Mouse (Mus musculus) retina, adult 2 months (tissue): ENCODE measurements around the gene Rps6kb1.
"Not testable (repeated sequence)": the region's sequence is repeated elsewhere in the genome, so short reads cannot be mapped to it uniquely, and the experiment has no call there.

Source experiments
- DNase-seq: peaks from one replicate; pipeline ENCODE4 v3.0.0-alpha.2; 2012; ENCODE audit warnings: low read depth, low spot score

Gene Rps6kb1

DNA sequence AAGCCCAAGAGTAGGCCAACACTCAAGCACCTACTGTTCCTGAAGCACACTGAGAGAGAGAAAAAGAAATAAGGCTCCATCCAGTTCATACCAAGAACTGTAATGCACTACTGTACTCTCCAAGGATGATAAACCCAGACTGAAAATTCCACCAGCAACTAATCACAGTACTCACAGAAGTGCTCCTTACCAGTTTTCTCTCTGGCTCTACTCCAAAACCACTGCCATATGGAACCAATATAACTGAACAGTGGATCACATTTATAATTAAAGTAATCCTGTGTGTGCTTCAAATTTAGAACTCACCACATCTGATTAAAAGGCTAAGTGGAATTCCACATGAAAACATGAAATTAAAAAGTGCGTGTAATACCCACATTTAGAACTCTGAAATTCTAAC is 1.8 kb downstream of the Rps6kb1 start:
- no peak for DNase-seq

DNA sequence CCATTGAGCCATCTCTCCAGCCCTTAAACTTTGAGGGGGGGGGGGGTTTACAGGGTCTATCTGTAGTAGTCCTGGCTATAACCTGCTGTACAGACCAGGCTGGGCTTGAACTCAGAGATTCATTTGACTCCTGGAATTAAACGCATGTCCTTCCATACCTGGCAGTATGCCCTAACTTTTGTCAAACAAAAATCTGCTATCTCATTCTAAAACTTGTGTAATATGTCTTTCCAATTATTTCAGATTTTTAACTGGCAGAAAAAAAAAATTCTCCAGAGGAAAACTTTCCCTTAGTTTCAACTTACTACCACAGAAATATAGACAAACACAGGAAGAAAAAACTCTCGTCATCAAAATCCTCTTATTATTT is 4.1 kb downstream of the Rps6kb1 start:
- no peak for DNase-seq

DNA sequence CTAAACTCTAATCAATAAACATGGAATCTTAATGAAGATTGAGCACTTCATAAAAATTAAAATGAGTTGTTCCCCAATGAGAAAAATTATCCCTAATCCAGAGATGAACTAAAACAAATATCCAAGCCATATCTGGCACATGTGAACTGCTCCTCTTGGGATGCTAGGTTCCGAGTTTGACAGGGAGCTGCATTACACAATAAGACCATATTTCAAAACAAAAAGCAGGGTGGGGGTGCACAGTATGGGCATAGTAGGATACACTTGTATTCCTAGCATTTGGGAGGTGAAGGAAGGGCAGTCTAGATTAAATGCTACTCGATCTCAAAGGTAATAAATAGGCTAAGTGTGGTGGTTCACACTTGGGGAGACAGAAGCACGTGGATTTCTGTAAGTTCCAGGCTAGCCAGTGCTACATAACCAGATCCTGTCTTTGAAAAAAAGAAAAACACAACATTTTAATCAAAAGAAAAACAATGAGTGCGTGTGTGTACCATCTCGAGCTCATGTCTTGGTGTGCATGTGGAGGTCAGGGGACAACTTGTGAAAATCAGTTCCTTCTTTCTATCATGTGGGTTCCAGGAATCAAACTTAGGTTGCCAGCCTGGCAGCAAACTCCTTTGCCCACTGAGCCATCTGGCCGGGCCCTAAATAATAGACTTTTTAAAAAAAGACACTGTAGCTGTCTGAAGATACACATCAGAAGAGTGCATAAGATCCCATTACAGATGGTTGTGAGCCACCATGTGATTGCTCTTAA is 4.7 kb downstream of the Rps6kb1 start:
- DNase-seq: no peak

DNA sequence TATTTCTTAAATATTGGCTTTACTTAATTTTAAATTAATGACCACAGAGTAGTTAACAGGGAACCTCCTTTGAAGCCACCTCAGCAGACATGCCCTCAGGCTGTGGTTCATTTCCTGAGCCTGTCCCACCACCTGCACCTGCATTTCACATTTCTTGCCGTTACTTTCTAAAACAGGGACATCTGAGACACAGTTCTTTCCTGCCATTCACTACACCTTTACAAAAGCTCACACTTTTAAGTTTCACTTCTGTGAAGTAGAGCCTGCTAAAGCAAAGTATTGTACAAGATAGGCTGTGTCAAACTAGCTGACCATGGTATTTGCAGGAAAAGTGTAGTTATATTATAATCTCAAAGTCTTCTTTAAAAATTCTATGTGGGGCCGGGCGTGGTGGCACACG is 5.8 kb downstream of the Rps6kb1 start:
- DNase-seq: no peak

DNA sequence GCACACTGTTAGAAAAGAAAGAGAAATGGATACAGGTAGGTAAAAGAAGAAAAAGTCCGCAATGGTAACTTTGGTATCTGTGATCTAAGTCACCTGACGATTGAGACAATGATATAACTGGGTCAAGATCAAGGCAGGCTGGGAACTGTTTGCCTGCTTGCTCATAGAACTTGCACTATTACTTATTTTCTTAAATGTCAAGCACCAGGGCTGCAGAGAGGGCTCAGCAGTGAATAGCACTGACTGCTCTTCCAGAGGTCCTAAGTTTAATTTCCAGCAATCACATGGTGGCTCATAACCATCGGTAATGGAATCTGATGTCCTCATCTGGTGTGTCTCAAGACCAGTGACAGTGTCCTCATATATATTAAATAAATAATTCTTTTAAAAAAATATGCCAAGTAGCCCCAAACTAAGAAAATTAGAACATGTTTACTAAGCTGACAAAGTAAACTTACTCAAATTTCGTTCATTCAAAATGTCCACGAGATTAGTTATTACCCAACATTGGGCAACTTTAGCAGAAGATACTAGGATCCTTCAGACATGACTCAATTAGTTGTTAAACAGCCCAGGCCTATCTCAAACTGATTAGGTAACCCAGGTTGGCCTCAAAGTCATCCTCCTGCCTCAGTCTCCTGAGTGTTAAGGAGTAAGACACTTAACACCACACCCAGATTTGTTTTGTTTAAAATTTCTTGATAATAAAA is 10.2 kb downstream of the Rps6kb1 start:
- no peak for DNase-seq

DNA sequence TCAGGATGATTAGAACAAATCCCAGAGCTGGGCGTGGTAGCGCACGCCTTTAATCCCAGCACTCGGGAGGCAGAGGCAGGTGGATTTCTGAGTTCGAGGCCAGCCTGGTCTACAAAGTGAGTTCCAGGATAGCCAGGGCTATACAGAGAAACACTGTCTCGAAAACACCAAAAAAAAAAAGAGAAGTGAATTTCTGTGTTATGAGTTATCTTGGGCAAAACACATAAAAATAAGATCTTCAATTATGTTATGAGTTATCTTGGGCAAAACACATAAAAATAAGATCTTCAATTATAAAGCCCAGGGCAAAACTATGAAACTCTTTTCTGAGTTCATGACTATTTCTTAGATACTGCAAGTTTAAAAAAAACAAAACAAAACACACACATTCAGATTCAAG is 11.3 kb downstream of the Rps6kb1 start:
- not testable (repeated sequence) for DNase-seq

DNA sequence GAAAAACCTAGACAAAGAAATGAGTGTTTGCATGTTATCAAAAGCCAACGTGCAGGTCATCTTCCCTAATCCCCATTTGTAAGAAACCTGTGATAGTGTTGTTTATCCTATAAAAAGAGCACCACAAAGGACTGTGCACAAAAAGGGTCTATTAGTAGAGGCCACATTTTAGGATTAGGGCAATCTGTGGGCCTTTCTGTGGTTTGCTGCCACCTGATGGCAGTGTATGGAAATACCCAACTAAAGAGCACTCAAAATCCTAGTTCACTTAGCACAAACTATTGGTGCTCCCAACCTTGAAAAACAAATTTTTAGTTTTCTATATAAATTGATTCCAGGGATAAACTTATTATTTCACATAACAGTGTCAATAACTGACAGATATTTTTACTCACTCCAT is 11.8 kb downstream of the Rps6kb1 start:
- DNase-seq: no peak

DNA sequence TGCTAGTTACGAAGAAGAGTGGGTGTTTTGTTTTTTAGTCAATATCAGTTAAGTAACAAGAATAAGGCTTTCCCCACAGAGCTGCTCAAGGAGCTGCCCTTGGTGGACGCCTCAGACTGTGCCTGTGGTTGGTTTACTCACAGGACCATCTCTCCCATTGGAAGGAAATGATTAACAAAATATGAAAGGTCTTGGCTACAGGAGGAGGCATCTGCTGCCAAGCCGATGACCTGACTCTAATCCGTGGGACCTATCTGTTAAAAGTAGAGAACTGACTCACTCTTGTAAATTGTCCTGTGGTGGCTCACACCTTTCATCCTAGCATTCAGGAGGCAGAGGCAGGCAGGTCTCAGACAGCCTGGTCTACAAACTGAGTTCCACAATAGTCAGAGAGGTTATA is 17.1 kb downstream of the Rps6kb1 start:
- no peak for DNase-seq

DNA sequence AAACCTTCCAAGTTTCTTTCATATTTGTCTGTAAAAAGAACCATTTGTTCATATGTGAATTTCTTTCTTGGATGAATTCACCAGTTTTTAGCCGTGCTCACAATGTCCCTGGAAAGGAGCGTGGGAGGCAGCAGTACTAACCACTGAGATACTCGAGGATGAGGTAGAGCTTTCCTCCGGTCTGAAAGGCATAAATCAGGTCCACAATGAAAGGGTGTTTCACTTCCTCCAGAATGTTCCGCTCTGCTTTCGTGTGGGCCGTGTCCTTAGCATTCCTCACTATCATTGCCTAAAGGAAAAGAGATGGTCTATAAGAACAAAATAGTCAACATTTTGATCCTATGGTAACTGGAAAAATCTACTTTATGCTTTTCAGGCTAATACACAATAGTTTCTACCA is 24.9 kb downstream of the Rps6kb1 start:
- no peak for DNase-seq

DNA sequence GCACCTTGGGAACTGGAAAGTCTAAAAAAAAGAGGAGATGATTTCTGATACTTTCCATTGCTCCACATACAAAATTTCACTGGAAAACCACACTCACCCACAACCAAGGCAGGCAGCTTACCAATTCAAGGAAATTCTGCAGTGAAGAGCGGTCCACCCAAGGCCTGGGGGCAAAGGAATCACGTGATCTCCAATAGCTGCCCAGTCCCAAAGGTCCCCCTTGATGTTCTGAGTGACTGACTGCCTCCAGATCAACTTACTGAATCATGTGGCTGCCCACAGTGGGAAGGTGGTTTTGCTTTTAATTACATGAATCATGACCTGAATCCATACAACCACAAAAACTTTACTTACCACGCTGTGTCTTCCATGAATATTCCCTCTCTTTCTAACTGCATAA is 27.4 kb downstream of the Rps6kb1 start:
- no peak for DNase-seq

DNA sequence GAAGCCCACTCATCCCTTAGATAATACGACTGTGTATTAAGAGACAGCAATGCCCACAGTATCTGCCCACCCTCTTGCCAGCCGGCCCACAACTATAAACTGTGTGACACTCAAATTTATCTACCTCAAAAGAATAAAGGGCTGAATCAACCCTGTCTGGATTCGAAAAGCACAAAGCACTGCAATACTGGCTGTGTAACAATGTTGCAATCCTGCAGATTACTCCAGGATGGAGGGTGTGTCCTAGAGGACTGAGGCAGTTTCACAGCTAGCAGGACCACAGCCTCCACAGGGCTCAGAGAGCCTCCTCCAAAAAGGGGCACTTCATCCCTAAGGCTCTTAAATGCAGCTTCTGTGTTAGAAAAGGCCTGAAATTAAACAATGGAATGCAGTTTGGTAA is 28.0 kb downstream of the Rps6kb1 start:
- DNase-seq: no peak

DNA sequence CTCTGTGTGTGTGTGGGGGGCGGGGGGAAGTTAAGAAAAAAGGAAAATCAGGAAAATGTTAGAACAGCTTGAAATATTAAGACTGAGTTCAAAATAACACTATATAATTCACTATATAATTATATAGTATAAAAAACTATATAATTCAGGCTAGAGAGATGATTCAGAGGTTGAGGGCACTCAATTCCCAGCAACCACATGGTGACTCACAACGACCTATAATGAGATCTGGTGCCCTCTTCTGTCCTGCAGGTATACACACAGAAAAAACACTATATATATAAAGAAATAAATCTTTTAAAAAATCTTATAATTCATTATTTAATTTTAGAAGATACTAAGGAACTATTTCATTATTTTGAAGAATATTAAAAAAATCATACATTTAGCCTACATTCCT is 36.6 kb downstream of the Rps6kb1 start:
- DNase-seq: no peak

DNA sequence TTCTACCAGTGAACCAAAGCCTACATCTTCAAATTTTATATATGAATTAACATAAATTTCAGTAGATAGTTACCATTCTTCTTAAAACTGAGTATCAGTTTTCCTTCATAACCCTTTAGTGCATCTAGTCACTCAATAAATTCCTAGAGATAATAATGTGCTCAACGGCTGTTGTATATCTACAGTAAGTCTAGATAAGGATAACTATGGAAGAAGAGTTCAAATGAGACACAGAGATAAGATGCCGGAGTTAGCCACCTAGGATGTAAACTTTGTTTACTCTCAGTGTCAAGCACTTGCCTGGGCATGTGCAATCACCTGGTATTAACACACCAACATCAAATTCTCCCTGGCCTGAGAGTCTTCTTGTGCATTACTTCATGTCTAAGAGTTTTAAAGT is 37.3 kb downstream of the Rps6kb1 start:
- no peak for DNase-seq

DNA sequence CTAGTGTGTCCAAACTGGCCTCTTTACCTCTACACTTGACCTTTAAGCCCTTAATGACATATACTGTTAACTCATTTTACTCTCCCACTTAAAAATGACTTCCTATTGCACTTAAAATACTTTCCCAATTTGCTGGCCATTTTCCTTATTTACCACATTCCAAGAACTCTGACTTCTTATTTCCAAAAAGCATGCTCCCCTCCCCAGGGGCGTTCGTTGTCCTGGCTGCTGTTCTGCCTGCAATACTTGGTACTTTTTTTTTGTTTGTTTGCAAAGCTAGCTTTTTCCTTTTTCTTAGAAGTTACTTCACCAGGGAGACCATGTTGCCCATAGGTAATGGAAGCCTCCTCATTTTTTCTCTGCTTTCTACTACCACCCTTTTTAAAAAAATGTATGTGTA is 41.5 kb downstream of the Rps6kb1 start:
- no peak for DNase-seq

DNA sequence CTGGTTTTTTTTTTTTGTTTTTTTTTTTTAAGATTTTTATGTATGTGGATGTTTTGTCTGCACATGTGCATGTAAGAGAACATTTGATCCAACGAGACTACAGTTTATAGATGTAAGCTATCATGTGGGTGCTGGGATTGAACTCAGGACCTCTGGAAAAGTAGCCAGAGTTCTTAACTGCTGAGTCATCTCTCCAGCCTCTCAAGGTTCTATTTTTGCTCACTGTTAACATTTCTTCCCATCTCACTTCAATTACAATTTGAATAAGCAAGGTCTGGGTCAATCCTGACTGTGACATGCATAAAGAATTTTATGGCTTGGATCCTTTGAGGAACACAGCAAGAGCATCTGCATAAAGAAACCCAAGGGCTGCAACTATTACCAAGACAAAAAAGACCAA is 43.8 kb downstream of the Rps6kb1 start:
- DNase-seq: no peak

DNA sequence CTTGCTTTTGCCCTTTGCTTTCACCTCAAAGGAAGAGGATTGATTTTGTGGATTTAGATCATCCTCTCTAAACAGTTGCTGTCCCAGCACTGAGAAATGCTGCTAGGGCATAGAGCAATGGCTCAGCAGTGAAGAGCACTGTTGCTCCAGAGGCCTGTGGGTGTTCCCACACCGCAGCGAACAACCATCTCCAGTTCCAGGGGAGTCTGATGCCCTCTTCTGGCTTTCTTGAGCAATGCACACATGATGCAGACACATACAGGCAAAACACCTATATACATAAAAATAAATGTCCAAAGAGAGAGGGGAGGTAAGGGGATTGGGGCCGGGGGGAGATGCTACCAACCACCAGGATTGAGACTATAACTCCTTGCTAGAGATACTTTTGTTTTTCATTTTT is 46.7 kb downstream of the Rps6kb1 start:
- no peak for DNase-seq

DNA sequence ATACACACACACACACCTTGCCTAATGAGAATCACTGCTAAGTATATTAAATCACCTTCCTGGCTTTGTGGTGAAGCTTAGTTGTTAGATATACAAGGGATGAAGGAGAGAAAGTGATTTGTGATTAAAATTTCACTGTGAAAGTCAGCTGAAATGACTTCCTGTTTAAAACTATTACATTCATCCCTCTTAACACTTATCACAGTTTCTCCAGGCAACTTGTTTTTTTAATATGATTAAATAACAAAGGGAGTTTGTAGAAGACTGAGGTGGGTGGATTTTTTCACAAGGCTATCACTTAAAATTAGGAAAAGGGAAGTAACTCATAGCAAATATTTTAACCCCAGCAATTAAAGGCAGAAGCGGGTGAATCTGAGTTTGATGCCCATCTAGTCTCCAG is 47.2 kb downstream of the Rps6kb1 start:
- DNase-seq: no peak

DNA sequence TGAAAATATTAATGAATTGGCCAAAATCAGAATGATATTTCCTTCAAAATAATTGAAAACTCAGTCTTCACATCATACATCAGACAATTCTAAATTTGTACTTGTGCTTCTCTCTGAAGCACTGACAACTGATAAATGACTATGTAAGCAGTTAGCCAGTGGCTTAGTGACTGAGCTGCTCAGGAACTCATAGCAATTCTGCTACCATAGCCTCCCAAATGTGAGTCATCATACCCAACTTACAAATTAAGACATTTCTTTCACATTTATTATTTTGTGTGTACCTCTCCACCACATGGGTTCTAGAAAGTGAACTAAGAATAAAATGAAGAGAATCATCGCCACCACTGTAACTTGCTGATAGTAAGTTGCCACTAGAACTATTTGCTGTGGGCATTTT is 53.8 kb downstream of the Rps6kb1 start:
- no peak for DNase-seq

DNA sequence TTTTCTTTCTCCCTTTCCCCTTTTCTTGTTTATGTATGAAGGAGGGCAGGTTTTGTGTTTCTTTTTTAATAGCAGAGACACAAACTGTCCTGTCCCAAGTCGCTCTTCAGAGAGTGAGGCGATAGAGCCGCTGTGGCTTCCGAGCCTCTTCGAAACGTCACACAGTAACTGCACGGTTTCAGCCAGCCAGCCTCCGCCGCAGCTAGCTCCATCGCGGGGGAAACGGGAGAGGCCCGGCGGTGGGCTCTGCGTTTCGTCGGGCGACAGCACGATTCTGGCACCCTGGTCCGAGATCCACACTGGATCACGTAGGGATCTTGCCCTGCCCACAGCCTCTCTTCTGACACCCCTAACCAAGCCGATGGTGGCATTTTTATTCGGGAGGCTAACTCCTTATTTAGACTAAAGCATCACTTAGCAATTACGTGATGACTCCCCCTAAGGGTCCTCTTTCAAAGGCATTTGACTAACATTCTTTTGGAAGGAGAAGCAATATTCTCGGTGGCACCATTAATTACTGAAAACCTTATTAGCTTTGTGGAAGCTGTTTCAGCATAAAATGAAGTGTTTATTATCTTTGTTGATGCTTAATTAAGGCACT is 59.6 kb downstream of the Rps6kb1 start:
- no peak for DNase-seq

DNA sequence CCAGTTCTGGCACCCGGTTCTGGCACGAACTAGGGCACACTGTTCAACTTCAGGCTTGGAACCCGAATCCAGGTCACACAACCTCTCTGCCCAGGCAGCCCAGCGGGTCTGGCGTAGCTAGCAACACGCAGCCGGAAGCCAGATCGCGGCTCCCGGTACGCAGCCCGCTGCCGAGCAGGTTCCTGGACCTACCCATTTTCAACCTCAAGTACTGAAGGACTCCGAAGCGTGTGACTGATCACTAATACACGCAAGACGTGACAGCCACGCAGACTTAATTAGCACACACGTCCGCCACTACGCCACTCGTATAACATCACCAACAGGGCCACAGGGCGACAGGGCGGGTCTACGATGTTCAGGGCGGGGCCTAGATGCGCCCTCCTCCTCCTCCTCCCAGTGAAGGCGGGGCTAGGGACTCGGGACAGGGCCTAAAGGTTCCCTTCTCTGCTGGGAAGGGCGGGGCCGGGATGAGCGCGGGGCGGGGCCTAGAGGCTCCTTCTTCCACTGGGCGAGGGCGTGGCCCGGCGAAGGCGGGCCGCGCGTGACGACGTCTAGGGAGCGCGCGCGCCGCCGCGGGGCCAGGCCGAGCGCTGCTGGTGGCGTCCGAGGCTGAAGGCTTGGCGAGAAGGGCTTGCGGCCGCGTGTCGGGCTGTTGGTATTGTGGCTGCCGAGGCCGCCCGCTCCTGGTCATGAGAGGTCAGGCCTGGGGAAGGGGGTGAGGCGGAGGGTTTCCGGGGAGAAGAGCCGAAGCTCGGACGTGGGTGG is 60.3 kb downstream of the Rps6kb1 start, which contains the start of gene Rnft1:
Gene Rnft1, plus strand, starts transcription at position 557 of the 768 bp plus-strand sequence.
- peak; percentile 98 for DNase-seq

DNA sequence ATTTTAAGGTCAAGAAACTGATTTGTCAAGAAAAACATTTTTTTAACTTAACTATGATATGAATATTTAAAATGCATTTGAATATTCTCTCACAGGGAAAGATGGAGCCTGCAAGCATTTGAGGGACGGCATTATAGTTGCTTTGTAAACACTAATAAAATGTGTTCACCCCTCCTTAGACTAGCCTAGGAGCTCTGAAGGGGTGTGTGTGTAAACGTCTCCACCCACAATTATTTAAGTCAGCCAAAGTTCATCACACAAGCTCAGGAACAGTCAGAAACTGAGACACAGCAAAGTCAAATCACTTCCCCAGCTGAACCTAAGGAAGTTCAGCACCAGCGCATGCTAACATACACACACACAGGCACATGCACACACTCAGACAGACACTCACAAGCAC is 71.0 kb downstream of the Rps6kb1 start:
- no peak for DNase-seq

DNA sequence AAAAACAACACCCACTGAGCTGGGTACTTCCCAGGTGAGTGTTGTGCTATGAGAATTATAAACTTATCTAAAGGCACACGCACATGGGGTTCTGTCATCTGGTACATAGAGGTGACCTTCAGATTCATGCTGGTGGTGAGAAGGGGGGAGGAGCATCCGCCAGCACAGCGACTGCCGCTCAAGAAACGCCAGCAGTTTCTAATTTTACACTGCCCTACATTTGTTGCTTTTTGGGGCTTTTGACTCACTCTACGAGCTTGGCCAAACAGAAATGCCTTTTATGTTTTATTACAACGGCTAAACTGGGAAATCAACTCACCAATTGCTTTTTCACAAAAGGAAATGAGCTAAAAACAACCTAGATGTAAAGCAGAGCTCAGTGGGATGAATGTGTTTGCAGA is 71.8 kb downstream of the Rps6kb1 start:
- DNase-seq: no peak
